Mouse (Mus musculus): ENCODE measurements around the gene Hist1h2ah. TPM values are rescaled to one million over a fixed set of nuclear protein-coding genes. Genes with fewer than 3 reads are reported as not detected.

Hist1h2ah gene
- total RNA-seq, 2 experiments from 2014 or later = 69.3 to 132 TPM

DNA sequence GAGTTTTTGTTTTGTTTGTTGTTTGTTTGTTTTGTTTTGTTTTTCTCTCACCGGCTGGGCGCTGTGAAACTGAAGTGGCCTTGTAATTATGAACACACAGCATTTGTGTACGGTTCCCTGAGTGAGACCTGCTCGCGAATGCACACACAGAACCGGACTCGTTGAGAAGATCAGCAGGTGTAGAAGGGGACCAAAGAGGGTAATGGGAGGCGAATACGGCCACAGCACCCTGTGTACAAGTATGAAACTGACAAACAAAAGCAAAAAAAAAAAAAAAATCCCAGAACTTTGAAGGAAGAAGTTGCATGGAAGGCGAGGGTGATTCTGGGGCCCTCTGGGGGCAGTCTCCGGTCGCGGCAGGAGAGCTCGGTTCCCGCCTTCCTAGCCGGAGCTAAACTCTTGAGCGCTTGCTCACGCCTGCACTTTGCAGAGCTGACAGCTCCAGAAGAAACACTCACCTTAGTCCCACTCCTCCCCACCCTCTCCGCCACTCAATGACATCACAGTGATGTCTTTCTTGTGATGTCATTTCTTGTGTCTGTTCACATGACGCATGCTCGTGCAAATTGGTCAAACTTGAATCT is 39.9 kb downstream of the Hist1h2ah start:
- peak; percentile 21 to 40 for DNase-seq
- intact Hi-C loops (cut with DNase I) = no loop called here

DNA sequence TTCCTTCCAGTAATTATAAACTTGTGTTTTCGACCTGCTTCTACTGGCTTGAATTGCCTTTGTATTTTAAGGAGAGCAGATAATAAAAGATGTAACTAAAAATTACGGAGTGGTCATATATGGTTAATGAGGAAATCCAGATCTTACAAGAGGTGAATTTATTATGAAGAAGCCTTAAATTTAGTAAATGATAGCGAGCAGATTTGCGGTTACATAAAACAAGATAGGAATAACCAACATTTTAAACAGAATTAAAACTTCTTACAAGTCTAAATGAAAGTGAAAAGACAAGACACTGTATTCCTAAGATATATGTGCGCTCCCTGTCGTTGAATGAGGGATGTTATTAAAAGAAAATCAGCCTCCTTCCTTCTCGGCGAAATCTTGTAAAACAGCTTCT is 40.5 kb downstream of the Hist1h2ah start:
- no peak for DNase-seq
- intact Hi-C loops (cut with DNase I) = no loop called here

DNA sequence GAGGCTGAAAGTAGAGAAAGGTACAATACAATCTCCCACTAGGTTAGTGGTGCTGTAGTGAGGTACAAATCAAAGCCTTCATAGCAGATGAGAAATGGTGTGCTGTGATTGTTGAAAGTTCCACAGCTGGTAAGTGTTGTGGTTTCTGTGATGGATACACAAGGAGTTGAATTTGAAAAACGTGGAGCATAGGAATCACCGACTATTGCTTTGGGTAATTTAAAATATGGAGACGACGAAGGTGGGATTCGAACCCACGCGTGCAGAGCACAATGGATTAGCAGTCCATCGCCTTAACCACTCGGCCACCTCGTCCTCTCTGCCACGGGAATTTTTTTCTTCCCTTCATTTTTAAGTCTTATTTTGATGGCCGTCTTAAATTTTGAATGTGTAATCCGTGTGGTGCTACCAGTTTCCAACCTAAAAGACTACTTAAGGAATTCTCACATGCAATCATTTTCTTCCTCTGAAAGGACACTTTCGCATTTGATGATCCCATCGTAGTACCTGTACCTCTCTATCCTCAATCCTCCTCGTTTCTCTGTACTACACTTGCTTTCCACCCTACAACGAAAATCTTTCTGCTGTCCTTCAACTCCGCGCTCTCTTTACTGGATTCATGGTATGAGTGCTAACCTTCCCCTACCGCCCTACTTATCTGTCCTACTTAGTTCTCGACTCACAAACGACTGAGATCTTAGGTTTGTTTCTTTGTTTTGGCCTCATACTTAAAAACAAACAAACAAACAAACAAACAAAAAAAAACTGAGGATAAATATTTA is 41.2 kb downstream of the Hist1h2ah start:
- intact Hi-C loops (cut with DNase I) = no loop called here
- DNase-seq = peak in 1 of 2 experiments; percentile 14

DNA sequence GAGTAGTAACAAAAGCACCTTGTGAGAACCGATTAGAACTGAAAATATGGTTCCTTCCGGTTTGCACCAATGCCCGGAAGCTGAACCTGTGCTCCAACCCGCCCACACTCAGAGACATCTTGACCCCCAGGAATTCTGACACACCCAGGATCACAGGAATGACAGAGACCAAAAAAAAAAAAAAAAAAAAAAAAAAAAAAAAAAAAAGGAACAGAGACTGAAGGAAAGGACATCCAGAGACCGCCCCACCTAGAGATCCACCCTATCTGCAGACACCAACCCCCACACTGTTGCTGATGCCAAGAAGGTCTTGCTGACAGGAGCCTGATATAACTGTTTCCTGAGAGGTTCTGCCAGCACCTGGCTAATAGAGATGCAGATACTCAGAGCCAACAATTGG is 42.8 kb downstream of the Hist1h2ah start:
- intact Hi-C loops (cut with DNase I) = no loop called here
- DNase-seq = no peak

Small RNA genes lying within 50 kb of the gene (microRNA-seq; reads per million reads assigned to microRNA genes)
- gene Gm26300 (0 reads per million in 2 experiments), gene Gm44390 (0 reads per million in 2 experiments), gene Gm44486 (0 reads per million in 2 experiments)

Other genes starting within 250 kb of the Hist1h2ah start
- 10 to 100 TPM; 10.5 to 19.2 TPM for gene Hist1h2an, start 248.3 kb downstream of the Hist1h2ah start, total RNA-seq (2021)
- 10 to 100 TPM; 19.6 to 53.2 TPM for gene Hist1h2bp, start 248.1 kb downstream of the Hist1h2ah start, total RNA-seq (2021)
- gene Hist1h2bq, start 225.4 kb downstream of the Hist1h2ah start, total RNA-seq (2021) = 100 to 1,000 TPM in 1 of 2 experiments, 10 to 100 TPM in 1; 53.2 to 110 TPM
- gene Hist1h2ao, start 225.1 kb downstream of the Hist1h2ah start, total RNA-seq (2021) = not detected
- gene Hist1h4m, start 223.8 kb downstream of the Hist1h2ah start, total RNA-seq (2021) = 100 to 1,000 TPM; 163 to 280 TPM
- gene Hist1h4n, start 203.4 kb downstream of the Hist1h2ah start, total RNA-seq (2021) = 10 to 100 TPM in 1 of 2 experiments, 1 to 10 TPM in 1; 9.1 to 16.3 TPM
- gene Hist1h2ap, start 202.1 kb downstream of the Hist1h2ah start, total RNA-seq (2021) = 100 to 1,000 TPM in 1 of 2 experiments, 10 to 100 TPM in 1; 85.4 to 183 TPM
- gene Hist1h2br, start 201.8 kb downstream of the Hist1h2ah start, total RNA-seq (2021) = 100 to 1,000 TPM in 1 of 2 experiments, 10 to 100 TPM in 1; 52.5 to 108 TPM
- under 1 TPM; 0.62 to 0.90 TPM for gene Zfp184, start 90.5 kb downstream of the Hist1h2ah start, total RNA-seq (2021)
- gene Pom121l2, start 54.4 kb downstream of the Hist1h2ah start, total RNA-seq (2021) = not detected
- 10 to 100 TPM in 1 of 2 experiments, not detected in 1; 11.6 TPM for gene Prss16, start 25.8 kb downstream of the Hist1h2ah start, total RNA-seq (2021)
- 100 to 1,000 TPM in 1 of 2 experiments, 10 to 100 TPM in 1; 67.9 to 160 TPM for gene Hist1h2bk, start 302 bp upstream of the Hist1h2ah start, total RNA-seq (2021)
- gene Hist1h4i, start 5.8 kb upstream of the Hist1h2ah start, total RNA-seq (2021) = 10 to 100 TPM; 29.6 to 55.4 TPM
- 100 to 1,000 TPM in 1 of 2 experiments, 10 to 100 TPM in 1; 44.4 to 112 TPM for gene Hist1h2ag, start 7.4 kb upstream of the Hist1h2ah start, total RNA-seq (2021)
- 10 to 100 TPM; 36.4 to 83.6 TPM for gene Hist1h2bj, start 7.6 kb upstream of the Hist1h2ah start, total RNA-seq (2021)
- not detected for gene Vmn1r188, start 48.9 kb upstream of the Hist1h2ah start, total RNA-seq (2021)
- gene Vmn1r189, start 70.3 kb upstream of the Hist1h2ah start, total RNA-seq (2021) = not detected
- not detected for gene Vmn1r191, start 148.4 kb upstream of the Hist1h2ah start, total RNA-seq (2021)
- gene Vmn1r192, start 155.6 kb upstream of the Hist1h2ah start, total RNA-seq (2021) = not detected
- not detected for gene Vmn1r193, start 187.6 kb upstream of the Hist1h2ah start, total RNA-seq (2021)
- not detected for gene Vmn1r194, start 208.6 kb upstream of the Hist1h2ah start, total RNA-seq (2021)
- gene Vmn1r195, start 235.0 kb upstream of the Hist1h2ah start, total RNA-seq (2021) = not detected

All from heart, postnatal 14 days (tissue).